Mouse (Mus musculus) liver, embryonic 14.5 days (tissue): Measurements from ENCODE around the gene Prkar1a. TPM values are rescaled to one million over a fixed set of nuclear protein-coding genes. Genes with fewer than 3 reads are reported as not detected.

Source experiments
- ATAC-seq: fragments of 200-750 bp; cut with Nextera tagmentation; 2 replicates; pipeline ENCODE4 v1.8.0; 2017; ENCODE audit warnings: moderate number of reproducible peaks, mild to moderate bottlenecking, moderate library complexity; ENCODE audit not compliant: insufficient read depth
- DNase-seq, 3 experiments: peaks; one replicate each; pipeline ENCODE4 v3.0.0-alpha.2; 2012 to 2013; ENCODE audit warnings: low read depth in 3 of 3, low spot score in 3 of 3
- H3K27ac ChIP-seq: fragments of 300-500 bp; sonication (generic); 2 replicates; pipeline ENCODE4 v1.5.1; 2014; ENCODE audit warnings: moderate library complexity, mild to moderate bottlenecking, control low read depth, inconsistent platforms
- H3K27me3 ChIP-seq: fragments of 300-500 bp; sonication (generic); 2 replicates; pipeline ENCODE4 v1.6.1; 2014; ENCODE audit warnings: mild to moderate bottlenecking, low read length, moderate library complexity; ENCODE audit not compliant: control insufficient read depth, insufficient read depth
- H3K36me3 ChIP-seq: fragments of 300-500 bp; sonication (generic); replicated peaks from 2 replicates; pipeline ENCODE4 v1.6.1; 2014; ENCODE audit warnings: low read depth; ENCODE audit not compliant: control insufficient read depth, insufficient read depth
- H3K4me1 ChIP-seq, 2 experiments: fragments of 200-500 bp in 1 of 2; fragments of 300-500 bp in 1 of 2; sonication (generic) in 1 of 2; replicated peaks; 2 replicates each; pipeline ENCODE4 v1.6.1; 2012 to 2014; ENCODE audit warnings: antibody characterized with exemption in 1 of 2, inconsistent platforms in 1 of 2, low read length in 1 of 2; ENCODE audit not compliant: control insufficient read depth in 2 of 2, insufficient read depth in 2 of 2
- H3K4me2 ChIP-seq: fragments of 300-500 bp; sonication (generic); 2 replicates; pipeline ENCODE4 v1.6.1; 2014; ENCODE audit warnings: low read depth, mild to moderate bottlenecking, control low read depth, moderate library complexity
- H3K4me3 ChIP-seq, 2 experiments: fragments of 200-500 bp in 1 of 2; fragments of 300-500 bp in 1 of 2; sonication (generic) in 1 of 2; 2 replicates each; pipeline ENCODE4 v1.5.1; 2012 to 2014; ENCODE audit warnings: low read depth in 2 of 2, low read length in 2 of 2, mild to moderate bottlenecking in 2 of 2, control low read depth in 1 of 2, inconsistent platforms in 1 of 2, moderate library complexity in 1 of 2; ENCODE audit not compliant: insufficient read depth in 1 of 2
- H3K9ac ChIP-seq: fragments of 300-500 bp; sonication (generic); replicated peaks from 2 replicates; pipeline ENCODE4 v1.6.1; 2014; ENCODE audit warnings: mild to moderate bottlenecking, control low read depth, moderate library complexity
- H3K9me3 ChIP-seq: fragments of 300-500 bp; sonication (generic); 2 replicates; pipeline ENCODE4 v1.6.1; 2016; ENCODE audit warnings: low read length, mixed read lengths; ENCODE audit not compliant: control insufficient read depth
- CTCF ChIP-seq: IDR thresholded peaks from 2 replicates; pipeline ENCODE4 v1.5.1; 2016; ENCODE audit warnings: antibody characterized with exemption, low read depth, control low read depth
- EP300 ChIP-seq: IDR thresholded peaks from 2 replicates; pipeline ENCODE4 v1.6.1; 2016; ENCODE audit warnings: antibody characterized with exemption, low read depth
- WGBS: fragments of 180-500 bp; shearing (Covaris S2); extraction: QIAGEN DNeasy Blood & Tissue Kit; methylation state at CpG from one replicate; pipeline ENCODE4 v1.1.7; 2014; ENCODE audit not compliant: insufficient replicate concordance; 5-methylcytosine and 5-hydroxymethylcytosine counted together
- polyA plus RNA-seq, 2 experiments: library from polyadenylated mRNA; depleted of rRNA in 1 of 2; stranded (reverse) in 1 of 2; unstranded in 1 of 2; fragments of >200 nt; fragmentation: Nextera tagmentation in 1 of 2; extraction: Ambion mirVana in 1 of 2; gene quantifications; 2 replicates each; pipeline versions ENCODE4 v1.2.1 to v1.2.3; 2012 to 2014

Gene Prkar1a
- polyA plus RNA-seq, 2 experiments, result 43.9 to 115 TPM

DNA sequence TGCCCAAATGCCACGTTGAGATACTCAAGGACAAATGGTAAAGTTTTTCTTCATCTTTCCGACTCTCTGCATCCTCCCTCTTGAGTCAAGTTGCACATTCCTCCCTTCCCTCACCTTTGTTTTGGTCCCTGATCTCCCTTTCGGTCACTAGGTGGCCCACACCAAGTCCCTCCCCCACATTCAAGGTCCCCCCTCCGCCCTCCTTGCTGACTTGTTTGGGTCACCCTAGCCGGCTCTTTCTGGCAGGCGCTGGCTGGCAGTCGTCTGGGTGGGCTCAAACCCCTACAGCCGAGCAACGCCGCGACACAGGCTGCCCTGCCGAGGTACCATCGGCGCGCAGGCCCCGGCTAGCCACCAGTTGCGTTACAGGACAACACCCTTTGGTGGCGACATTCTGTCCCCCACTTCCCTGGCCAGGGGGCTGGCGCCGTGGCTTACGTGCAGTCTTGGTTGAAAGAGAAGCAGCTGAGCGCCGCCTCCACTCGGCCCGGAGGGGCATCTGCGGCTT lies 38.4 kb upstream of the Prkar1a start:
- Histone ChIP-seq H3K4me2 (peak overlapping the region; percentile 77), H3K4me1 (peaks cover 43 to 55% of the 10 kb centered on the region in 2 experiments), H3K4me3 (peak overlapping the region; percentile 75 to 76), H3K36me3 (no peaks in the 10 kb centered on the region), H3K27ac (peak overlapping the region; percentile 45), H3K9ac (peak overlapping the region; percentile 78), H3K27me3 (no peaks in the 10 kb centered on the region), H3K9me3 (no peaks in the 10 kb centered on the region)
- under 1% methylated on average over 26 of the region's 26 CpGs for WGBS
- TF ChIP-seq EP300, result no peak
- TF ChIP-seq CTCF, result peak; percentile 60
- DNase-seq, result peak in 1 of 3 experiments; percentile 57
- ATAC-seq, result peak; percentile 14

DNA sequence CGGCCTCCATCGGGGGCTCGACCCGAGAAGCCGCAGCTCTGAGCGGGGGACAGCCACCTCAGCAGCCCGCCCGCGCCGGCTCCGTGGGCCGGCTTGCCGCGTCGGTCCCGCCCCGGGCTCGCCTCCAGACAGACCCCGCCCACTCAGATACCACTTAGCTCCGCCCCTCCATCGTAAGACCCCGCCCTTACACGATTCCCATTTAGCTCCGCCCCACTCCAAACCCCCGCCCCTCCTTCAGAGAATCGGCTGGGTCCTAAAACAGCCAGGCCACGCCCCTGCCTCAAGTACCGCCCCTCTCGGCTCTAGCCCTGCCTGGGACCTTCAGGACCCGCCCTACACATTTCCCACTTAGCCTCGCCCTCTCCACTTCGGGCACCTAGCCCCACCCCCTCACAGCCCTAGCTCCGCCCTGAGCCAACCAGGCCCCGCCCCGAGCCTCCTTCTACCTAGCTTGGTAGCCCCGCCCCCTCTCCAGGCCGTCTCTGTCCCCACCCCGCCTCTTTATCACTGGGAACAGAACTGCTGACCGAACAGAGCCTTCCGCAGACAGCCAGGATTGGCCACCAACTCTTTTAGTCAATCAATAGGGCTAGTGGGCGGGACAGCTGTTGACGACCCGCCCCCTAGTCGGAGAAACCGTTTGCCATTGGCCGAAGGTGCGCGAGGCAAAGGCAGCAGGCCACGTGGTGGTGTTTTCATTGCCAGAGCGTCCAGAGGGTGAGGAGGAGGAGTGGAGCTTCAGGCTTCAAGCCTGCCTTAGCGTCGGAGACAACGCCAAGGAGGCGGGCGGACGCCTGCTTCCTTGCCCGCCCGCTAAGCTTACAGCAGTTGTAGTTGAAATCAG lies 37.7 kb upstream of the Prkar1a start, which contains the start of gene Wipi1:
Gene Wipi1, minus strand, starts transcription at position 665 of the 847 bp plus-strand sequence.
- under 1% methylated on average over 57 of the region's 58 CpGs for WGBS
- Histone ChIP-seq H3K27ac (peak within 1 kb of the TSS; percentile 99), H3K9me3 (no peaks in the 10 kb centered on the region), H3K36me3 (no peaks in the 10 kb centered on the region), H3K9ac (peak within 1 kb of the TSS; percentile 78), H3K4me1 (peaks cover 50 to 62% of the 10 kb centered on the region in 2 experiments), H3K4me2 (peak within 1 kb of the TSS; percentile 90), H3K4me3 (peak within 1 kb of the TSS; percentile 75 to 76), H3K27me3 (no peaks in the 10 kb centered on the region)
- TF ChIP-seq CTCF, result no peak
- no peak for TF ChIP-seq EP300
- DNase-seq, result peak; percentile 99
- peak; percentile 89 for ATAC-seq

- H3K27ac ChIP-seq, result peak overlapping the region; percentile 99
- peak; percentile 81 to 86 (median 81) for DNase-seq
- H3K9me3 ChIP-seq, result no peaks in the 10 kb centered on the region
- H3K4me1 ChIP-seq, result peaks cover 64 to 75% of the 10 kb centered on the region in 2 experiments
- H3K27me3 ChIP-seq, result no peaks in the 10 kb centered on the region
- ATAC-seq, result peak; percentile 22
- H3K9ac ChIP-seq, result peak overlapping the region; percentile 52
- H3K36me3 ChIP-seq, result no peaks in the 10 kb centered on the region
- peak overlapping the region; percentile 90 for H3K4me2 ChIP-seq
- peak overlapping the region; percentile 45 to 52 for H3K4me3 ChIP-seq
- TF ChIP-seq EP300 (peak; percentile 95), CTCF (no peak)
- WGBS, result 9% methylated on average over 7 of the region's 7 CpGs
These were observed 36.2 kb upstream of the Prkar1a start for GRCm38 (mm10) chr11:109612871-109613529.

DNA sequence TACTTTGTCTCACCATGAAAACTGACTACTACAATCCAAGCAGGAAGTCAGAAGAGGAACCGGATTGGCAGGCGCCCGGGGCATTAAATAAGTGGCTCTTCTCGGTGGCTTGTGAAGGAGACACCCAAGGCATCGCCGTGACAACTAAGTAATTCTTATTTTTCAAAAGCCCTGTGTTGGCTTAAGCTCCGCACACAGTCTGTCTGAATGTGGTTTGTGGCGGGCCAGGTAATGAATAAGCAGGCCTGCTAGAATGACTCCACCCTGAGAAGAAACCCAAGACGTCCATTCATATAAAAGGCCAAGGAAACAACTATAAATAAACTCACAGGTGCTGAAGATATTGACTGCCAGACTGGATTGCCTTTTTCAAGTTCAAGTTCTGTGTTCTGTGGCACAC lies 33.9 kb upstream of the Prkar1a start:
- 24% methylated on average over 9 of the region's 9 CpGs for WGBS
- H3K9ac ChIP-seq, result peak overlapping the region; percentile 61
- peak overlapping the region; percentile 90 for H3K27ac ChIP-seq
- peak overlapping the region; percentile 45 to 61 for H3K4me3 ChIP-seq
- no peak for ATAC-seq
- H3K9me3 ChIP-seq, result no peaks in the 10 kb centered on the region
- peak overlapping the region; percentile 90 for H3K4me2 ChIP-seq
- H3K36me3 ChIP-seq, result no peaks in the 10 kb centered on the region
- no peaks in the 10 kb centered on the region for H3K27me3 ChIP-seq
- DNase-seq, result no peak
- peaks cover 49 to 66% of the 10 kb centered on the region in 2 experiments for H3K4me1 ChIP-seq
- TF ChIP-seq CTCF (no peak), EP300 (no peak)

DNA sequence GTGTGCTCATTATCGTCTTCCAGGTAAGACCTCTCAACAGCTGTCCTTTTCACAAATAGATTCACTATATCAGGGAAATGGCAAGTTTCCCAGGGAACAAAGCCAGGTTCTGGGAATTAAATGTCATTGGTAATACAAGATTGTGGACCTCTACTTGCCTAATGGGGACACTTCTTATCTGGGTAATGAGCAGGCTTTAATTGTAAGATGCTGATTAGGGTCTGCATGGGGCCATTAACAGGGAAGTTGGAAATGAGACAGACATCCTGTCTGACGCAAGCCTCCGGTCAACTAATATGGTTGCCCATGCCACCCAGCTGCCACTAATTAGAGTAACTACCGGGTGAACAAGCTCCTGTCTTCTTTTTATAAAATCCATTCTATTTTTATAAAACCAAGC lies 32.9 kb upstream of the Prkar1a start:
- H3K27me3 ChIP-seq, result no peaks in the 10 kb centered on the region
- H3K27ac ChIP-seq, result peak overlapping the region; percentile 90
- no peaks in the 10 kb centered on the region for H3K9me3 ChIP-seq
- ATAC-seq (no peak), DNase-seq (peak; percentile 42 to 55 (median 45))
- peak overlapping the region in 1 of 2 experiments; percentile 45; a peak in 2 of 4 replicates for H3K4me3 ChIP-seq
- peak overlapping the region; percentile 68 for H3K9ac ChIP-seq
- peaks cover 50 to 66% of the 10 kb centered on the region in 2 experiments for H3K4me1 ChIP-seq
- no peak for TF ChIP-seq CTCF
- peak; percentile 63 for TF ChIP-seq EP300
- no peaks in the 10 kb centered on the region for H3K36me3 ChIP-seq
- WGBS, result 23% methylated on average over 4 of the region's 4 CpGs
- H3K4me2 ChIP-seq, result peak overlapping the region; percentile 90
